Comparison of ENCODE assay signal across 16 mouse cellular contexts in the genomic region with DNA sequence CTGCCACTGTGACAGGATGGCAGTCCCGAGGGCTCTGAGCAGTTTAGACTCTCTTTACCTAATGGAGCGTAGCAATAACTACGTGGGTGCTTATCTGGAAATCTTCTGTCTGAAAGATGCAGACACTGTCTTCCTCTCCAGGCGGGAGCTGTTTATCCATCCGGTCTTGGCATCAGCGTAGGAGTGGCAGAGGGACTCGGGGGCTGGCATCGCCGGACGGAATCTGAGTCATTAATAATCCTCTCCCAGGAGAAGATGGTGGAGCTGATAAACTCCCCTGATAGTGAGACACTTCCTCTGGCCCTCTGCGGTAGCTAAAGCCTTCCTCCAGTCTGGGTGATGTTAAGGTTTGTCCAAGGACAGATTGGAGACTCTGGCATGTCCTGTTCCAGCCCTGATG. TPM values are rescaled to one million over a fixed set of nuclear protein-coding genes. Genes with fewer than 3 reads are reported as not detected.
DNase-seq lines count a peak whose midpoint lies in the region.
"Had no signal": no experiment of that assay in that cellular context is flagged by ENCODE, and none has a peak within 500 bp of the region (broad histone marks: within the 10 kb centered on the region; RNA-seq: fewer than 3 reads in every experiment).

No protein-coding gene starts in this region.

- DNase-seq in heart, adult 11 months = peak; percentile 76
- no peak for DNase-seq in heart, adult 8-10 months (ENCODE audit: low spot score)
- DNase-seq in kidney, postnatal 4 days = peak; percentile 9 to 12
- no peak for DNase-seq in kidney, adult 9 months
- peak; percentile 11 for DNase-seq in brain, adult 2 months (ENCODE audit: low read depth, low spot score)
- DNase-seq in lung, postnatal 25 days (ENCODE audit: low spot score) = peak; percentile 14
- DNase-seq in spleen, adult 18-20 months = no peak
- DNase-seq in embryo, embryonic 10.5 days (ENCODE audit: low spot score) = no peak
- DNase-seq: adrenal gland, adult 2 months; cerebellum, adult 11-12 months; cerebellum, adult 9-11 months; cerebellum, postnatal 36 days; gastrocnemius, postnatal 36 days; heart, adult 18-20 months; heart, postnatal 14 days had no signal

RNA-seq across cellular contexts. Expression of a gene that starts 52.9 kb away (rescaled TPM):
- total RNA-seq in heart, adult 8-10 months (2022) = 1 to 10 TPM; 2.4 to 7.1 (median 4.8) TPM
- total RNA-seq: MEL had no signal

Comparison
In these comparisons a context has a peak if more than half of its experiments do, and no peak if none do; other contexts are left out.
1. DNase-seq: peak in heart, adult 11 months (single experiment), kidney, postnatal 4 days (2 of 2), brain, adult 2 months (single experiment) and lung, postnatal 25 days (single experiment); none in heart, adult 8-10 months (single experiment), kidney, adult 9 months (single experiment), spleen, adult 18-20 months (0 of 2) and embryo, embryonic 10.5 days (single experiment).